Mouse (Mus musculus) adrenal gland, adult 10 weeks (tissue): ENCODE data around the gene Enho. TPM values are rescaled to one million over a fixed set of nuclear protein-coding genes. Genes with fewer than 3 reads are reported as not detected.

Experiments used
- polyA plus RNA-seq: library from polyadenylated mRNA; stranded (reverse); fragments of 350-450 nt; fragmentation: Illumina TruSeq; extraction: RNeasy Lipid Tissue Mini Kit (QIAGEN cat#74804); gene quantifications from one replicate; pipeline ENCODE4 v1.2.3, GENCODE M21; 2014; ENCODE audit warnings: low read depth, low replicate concordance

The Enho gene
- not detected for polyA plus RNA-seq

GRCm38 (mm10) chr4:41639913-41640507 lies at the start of gene Enho:
Gene Enho (minus strand): TSS chr4:41640324.

Other genes with a start within 250 kb of the Enho start
- gene Kif24, start 175.4 kb downstream of the Enho start, polyA plus RNA-seq, result 1.8 TPM
- gene Nudt2, start 175.2 kb downstream of the Enho start, polyA plus RNA-seq, result 33.1 TPM
- gene AI464131, start 137.2 kb downstream of the Enho start, polyA plus RNA-seq, result 3.0 TPM
- gene 1110017D15Rik, start 123.0 kb downstream of the Enho start, polyA plus RNA-seq, result not detected
- gene Fam219a, start 70.8 kb downstream of the Enho start, polyA plus RNA-seq, result 2.9 TPM
- gene Dnaic1, start 70.5 kb downstream of the Enho start, polyA plus RNA-seq, result not detected
- 1.2 TPM for gene Cntfr, start 56.8 kb upstream of the Enho start, polyA plus RNA-seq
- gene Il11ra1, start 59.7 kb upstream of the Enho start, polyA plus RNA-seq, result 18.6 TPM
- not detected for gene Rpp25l, start 73.2 kb upstream of the Enho start, polyA plus RNA-seq
- 42.9 TPM for gene Dctn3, start 82.8 kb upstream of the Enho start, polyA plus RNA-seq
- gene Arid3c, start 90.8 kb upstream of the Enho start, polyA plus RNA-seq, result not detected
- gene Galt, start 114.9 kb upstream of the Enho start, polyA plus RNA-seq, result 2.4 TPM
- 48.6 TPM for gene Sigmar1, start 115.8 kb upstream of the Enho start, polyA plus RNA-seq
- 4.1 TPM for gene Ccl27a, start 133.9 kb upstream of the Enho start, polyA plus RNA-seq